In the genomic region with DNA sequence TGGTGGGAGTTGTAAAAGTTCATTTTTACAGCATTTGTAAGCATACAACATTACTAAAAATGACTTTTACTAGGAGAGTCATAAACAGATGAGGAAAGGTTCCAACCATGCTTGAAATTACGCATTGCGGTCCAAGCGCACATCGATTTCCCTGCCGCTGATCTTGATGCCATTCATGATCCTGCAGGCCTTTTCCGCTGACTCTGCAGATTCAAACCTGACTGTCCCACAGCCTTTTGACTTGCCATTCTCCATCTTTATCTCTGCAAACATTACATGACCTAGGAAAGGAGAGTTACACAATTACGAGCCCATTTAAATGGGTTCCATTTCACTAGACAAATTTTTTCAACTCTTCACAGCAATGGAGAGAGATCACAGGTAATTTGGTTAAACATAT, we compare ENCODE assay signal across 3 mouse cellular contexts.
A peak's percentile ranks its signal among the peaks of the same experiment; 100 is the strongest.
TF ChIP-seq lines count a peak whose summit lies in the region.

No protein-coding gene starts in this region.

TF ChIP-seq in CH12.LX, 34 proteins besides CTCF, POLR2A, EP300 and RAD21:
- TF ChIP-seq MAFK (IDR thresholded peaks at IDR 0.05; ENCODE audit: insufficient replicate concordance, low read length) (peak; percentile 78), KAT2A (IDR thresholded peaks at IDR 0.05; ENCODE audit: insufficient replicate concordance, low read length) (no peak)
TF ChIP-seq in CH12.LX: peak in this region for 1.

TF ChIP-seq in ES-E14, 5 proteins besides CTCF, POLR2A, EP300 and RAD21:
- TF ChIP-seq ZC3H11A (IDR thresholded peaks at IDR 0.05; ENCODE audit: borderline replicate concordance, low read depth, low read length) (no peak), MAFK (IDR thresholded peaks at IDR 0.05; ENCODE audit: insufficient read depth, low read depth, low read length) (peak; percentile 92), ZNF384 (IDR thresholded peaks at IDR 0.05; ENCODE audit: low read depth, low read length) (no peak), CHD2 (IDR thresholded peaks at IDR 0.05; ENCODE audit: low read depth, low read length) (no peak), HCFC1 (IDR thresholded peaks at IDR 0.05; ENCODE audit: borderline replicate concordance, insufficient read depth, low read length) (no peak)

TF ChIP-seq in MEL, 35 proteins besides CTCF, POLR2A, EP300 and RAD21:
- TF ChIP-seq MAX (IDR thresholded peaks at IDR 0.05; ENCODE audit: low read length) (no peak), MAFK (IDR thresholded peaks at IDR 0.05; ENCODE audit: borderline replicate concordance, low read depth, low read length) (peak; percentile 76), ETS1 (IDR thresholded peaks at IDR 0.05; ENCODE audit: low read depth, low read length) (no peak)
